ENCODE assay signal across 8 mouse cellular contexts in the genomic region with DNA sequence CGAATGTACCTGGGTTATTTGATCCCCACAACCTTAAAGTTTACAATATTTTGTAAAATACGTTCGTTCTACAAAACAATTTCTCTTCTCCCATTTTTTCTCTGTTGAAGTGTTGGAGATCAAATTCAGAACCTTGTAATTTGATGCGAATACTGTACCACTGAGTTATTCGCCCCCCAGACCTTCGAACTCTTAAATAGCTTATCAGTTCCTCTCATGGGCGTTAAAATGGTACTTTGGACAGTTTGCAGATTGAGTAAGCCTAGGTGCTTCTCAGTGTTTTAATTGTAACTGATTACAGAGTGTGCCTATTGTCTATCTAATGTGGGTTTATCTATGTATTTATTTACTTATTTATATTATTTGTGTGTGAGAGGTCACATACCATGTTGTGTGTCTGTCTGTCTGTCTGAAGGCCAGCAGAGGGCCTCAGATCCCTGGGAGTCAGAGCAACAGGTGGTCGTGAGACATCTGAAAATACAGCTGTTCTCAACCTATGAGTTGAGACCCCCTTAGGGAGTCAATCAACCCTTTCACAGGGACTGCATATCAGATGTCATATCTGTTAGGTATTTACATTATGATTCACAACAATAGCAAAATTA. TPM values are rescaled to one million over a fixed set of nuclear protein-coding genes. Genes with fewer than 3 reads are reported as not detected.
DNase-seq lines count a peak whose midpoint lies in the region; ATAC-seq and TF ChIP-seq lines count a peak whose summit lies in the region.

No protein-coding gene starts in this region.

- 77% methylated on average over 8 of the region's 8 CpGs for WGBS in forebrain, embryonic 10.5 days
- WGBS in forebrain, embryonic 15.5 days, result 78% methylated on average over 8 of the region's 8 CpGs
- WGBS in midbrain, embryonic 10.5 days, result 76% methylated on average over 8 of the region's 8 CpGs
- WGBS in midbrain, embryonic 11.5 days, result 76% methylated on average over 8 of the region's 8 CpGs
- WGBS in intestine, postnatal 0 days, result 55% methylated on average over 8 of the region's 8 CpGs
- 61% methylated on average over 8 of the region's 8 CpGs for WGBS in stomach, embryonic 16.5 days

- peaks cover 25% of the 10 kb centered on the region for H3K4me1 ChIP-seq in forebrain, embryonic 10.5 days
- H3K4me1 ChIP-seq in forebrain, embryonic 15.5 days, result peaks cover 17% of the 10 kb centered on the region
- H3K4me1 ChIP-seq in midbrain, embryonic 10.5 days, result peaks cover 26% of the 10 kb centered on the region
- peaks cover 10% of the 10 kb centered on the region for H3K4me1 ChIP-seq in midbrain, embryonic 11.5 days (ENCODE audit: control insufficient read depth, insufficient read depth, low read length)
- peaks cover 4% of the 10 kb centered on the region; the same call in 1 of the 2 replicates for H3K4me1 ChIP-seq in intestine, postnatal 0 days (replicated peaks; ENCODE audit: control insufficient read depth, insufficient read depth, low read length)
- H3K4me1 ChIP-seq in stomach, embryonic 16.5 days (ENCODE audit: control insufficient read depth, insufficient read depth, low read length), result peaks cover 17% of the 10 kb centered on the region

- no peaks in the 10 kb centered on the region for H3K36me3 ChIP-seq in forebrain, embryonic 10.5 days (replicated peaks)
- H3K36me3 ChIP-seq in forebrain, embryonic 15.5 days, result no peaks in the 10 kb centered on the region
- no peaks in the 10 kb centered on the region for H3K36me3 ChIP-seq in midbrain, embryonic 10.5 days
- H3K36me3 ChIP-seq in midbrain, embryonic 11.5 days (ENCODE audit: control insufficient read depth, insufficient read depth, low read length), result no peaks in the 10 kb centered on the region
- no peaks in the 10 kb centered on the region for H3K36me3 ChIP-seq in intestine, postnatal 0 days (ENCODE audit: control insufficient read depth, insufficient read depth)
- no peaks in the 10 kb centered on the region for H3K36me3 ChIP-seq in stomach, embryonic 16.5 days (ENCODE audit: control insufficient read depth, insufficient read depth, low read length)

- peak; percentile 45 for TF ChIP-seq CTCF in intestine, postnatal 0 days (IDR thresholded peaks at IDR 0.05; ENCODE audit: low read depth)

- peak overlapping the region; percentile 95; the same call in 1 of the 2 replicates for H3K27ac ChIP-seq in forebrain, embryonic 10.5 days
- H3K27ac ChIP-seq in forebrain, embryonic 15.5 days (replicated peaks), result no peak overlapping the region
- H3K27ac ChIP-seq in midbrain, embryonic 10.5 days (replicated peaks), result peak overlapping the region; percentile 94
- no peak overlapping the region for H3K27ac ChIP-seq in midbrain, embryonic 11.5 days (ENCODE audit: low read depth, low read length)
- H3K27ac ChIP-seq in intestine, postnatal 0 days (ENCODE audit: low read depth, low read length), result no peak overlapping the region
- H3K27ac ChIP-seq in stomach, embryonic 16.5 days (ENCODE audit: low read length), result no peak overlapping the region

- peak overlapping the region; percentile 91 for H3K4me3 ChIP-seq in forebrain, embryonic 10.5 days
- no peak overlapping the region for H3K4me3 ChIP-seq in forebrain, embryonic 15.5 days
- H3K4me3 ChIP-seq in midbrain, embryonic 10.5 days, result peak overlapping the region; percentile 92
- no peak overlapping the region for H3K4me3 ChIP-seq in midbrain, embryonic 11.5 days (ENCODE audit: low read depth, low read length)
- H3K4me3 ChIP-seq in intestine, postnatal 0 days (ENCODE audit: low read depth, low read length), result no peak overlapping the region
- peak overlapping the region; percentile 98; the same call in 1 of the 2 replicates for H3K4me3 ChIP-seq in stomach, embryonic 16.5 days (replicated peaks; ENCODE audit: low read length)

- ATAC-seq in forebrain, embryonic 15.5 days (replicated peaks), result no peak
- no peak for ATAC-seq in midbrain, embryonic 11.5 days (ENCODE audit: low FRiP score)
- no peak for ATAC-seq in intestine, postnatal 0 days
- ATAC-seq in stomach, embryonic 16.5 days (ENCODE audit: insufficient read depth, low FRiP score), result no peak

- H3K27me3 ChIP-seq in forebrain, embryonic 10.5 days (ENCODE audit: poor library complexity, severe bottlenecking), result no peaks in the 10 kb centered on the region
- no peaks in the 10 kb centered on the region for H3K27me3 ChIP-seq in forebrain, embryonic 15.5 days
- no peaks in the 10 kb centered on the region for H3K27me3 ChIP-seq in midbrain, embryonic 10.5 days (ENCODE audit: low read depth, poor library complexity, severe bottlenecking)
- H3K27me3 ChIP-seq in midbrain, embryonic 11.5 days (ENCODE audit: control insufficient read depth, insufficient read depth, low read length), result no peaks in the 10 kb centered on the region
- H3K27me3 ChIP-seq in intestine, postnatal 0 days (replicated peaks; ENCODE audit: control insufficient read depth, insufficient read depth, low read length), result no peaks in the 10 kb centered on the region
- no peaks in the 10 kb centered on the region for H3K27me3 ChIP-seq in stomach, embryonic 16.5 days (ENCODE audit: control insufficient read depth, insufficient read depth, low read length)

- no peaks in the 10 kb centered on the region for H3K9me3 ChIP-seq in forebrain, embryonic 10.5 days
- no peaks in the 10 kb centered on the region for H3K9me3 ChIP-seq in forebrain, embryonic 15.5 days
- no peaks in the 10 kb centered on the region for H3K9me3 ChIP-seq in midbrain, embryonic 10.5 days (replicated peaks)
- no peaks in the 10 kb centered on the region for H3K9me3 ChIP-seq in midbrain, embryonic 11.5 days (ENCODE audit: control insufficient read depth, low read length)
- H3K9me3 ChIP-seq in intestine, postnatal 0 days (ENCODE audit: control insufficient read depth), result no peaks in the 10 kb centered on the region
- no peaks in the 10 kb centered on the region for H3K9me3 ChIP-seq in stomach, embryonic 16.5 days (replicated peaks; ENCODE audit: control insufficient read depth, low read length)

- no peak for DNase-seq in forebrain, embryonic 10.5 days (ENCODE audit: extremely low spot score, low spot score)
- DNase-seq in midbrain, embryonic 10.5 days (ENCODE audit: low spot score), result no peak
- DNase-seq in midbrain, embryonic 11.5 days (ENCODE audit: low spot score, missing footprints), result no peak
- DNase-seq in left cerebral cortex, adult 8-10 months (ENCODE audit: low spot score in 2 of 2), result no peak
- no peak for DNase-seq in gastrocnemius, adult 8-10 months (ENCODE audit: low spot score in 2 of 2)

- no peak overlapping the region for H3K9ac ChIP-seq in forebrain, embryonic 15.5 days (replicated peaks)
- H3K9ac ChIP-seq in midbrain, embryonic 11.5 days (ENCODE audit: low read length), result no peak overlapping the region
- H3K9ac ChIP-seq in intestine, postnatal 0 days (ENCODE audit: low read depth, low read length), result no peak overlapping the region
- H3K9ac ChIP-seq in stomach, embryonic 16.5 days (ENCODE audit: low read length), result no peak overlapping the region

- H3K4me2 ChIP-seq in forebrain, embryonic 15.5 days (replicated peaks), result no peak overlapping the region
- H3K4me2 ChIP-seq in midbrain, embryonic 11.5 days, result no peak overlapping the region
- peak overlapping the region; percentile 39; the same call in 1 of the 2 replicates for H3K4me2 ChIP-seq in intestine, postnatal 0 days (replicated peaks; ENCODE audit: low read depth)
- peak overlapping the region; percentile 45 for H3K4me2 ChIP-seq in stomach, embryonic 16.5 days (ENCODE audit: low read depth, low read length)

RNA-seq across cellular contexts. Expression of a gene that starts 0.9 kb away (rescaled TPM):
- 50.8 and 54.2 TPM in 2 replicates for polyA plus RNA-seq in forebrain, embryonic 10.5 days (2016; fragmentation: Nextera tagmentation; extraction: Ambion mirVana)
- polyA plus RNA-seq in forebrain, embryonic 15.5 days (2015; fragmentation: Nextera tagmentation; extraction: Ambion mirVana), result 50.5 and 54.4 TPM in 2 replicates
- polyA plus RNA-seq in midbrain, embryonic 10.5 days (2016; fragmentation: Nextera tagmentation; extraction: Ambion mirVana), result 49.1 and 55.7 TPM in 2 replicates
- 62.4 and 71.5 TPM in 2 replicates for polyA plus RNA-seq in midbrain, embryonic 11.5 days (2014; fragmentation: Nextera tagmentation; extraction: Ambion mirVana)
- 26.2 and 28.5 TPM in 2 replicates for polyA plus RNA-seq in intestine, postnatal 0 days (2015; fragmentation: Nextera tagmentation; extraction: Ambion mirVana)
- 54.7 and 56.2 TPM in 2 replicates for polyA plus RNA-seq in stomach, embryonic 16.5 days (2015; fragmentation: Nextera tagmentation; extraction: Ambion mirVana)
- total RNA-seq in left cerebral cortex, adult 8-10 months (2022), result 10 to 100 TPM; 69.8 to 74.2 (median 74.2) TPM
- 1 to 10 TPM; 5.4 to 6.8 (median 6.4) TPM for total RNA-seq in gastrocnemius, adult 8-10 months (2022)

Comparison
In these comparisons a context has a peak if more than half of its experiments do, and no peak if none do; other contexts are left out.
1. H3K27ac ChIP-seq: peak in forebrain, embryonic 10.5 days (single experiment) and midbrain, embryonic 10.5 days (single experiment); none in forebrain, embryonic 15.5 days (single experiment), midbrain, embryonic 11.5 days (single experiment), intestine, postnatal 0 days (single experiment) and stomach, embryonic 16.5 days (single experiment).
2. H3K4me3 ChIP-seq: peak in forebrain, embryonic 10.5 days (single experiment), midbrain, embryonic 10.5 days (single experiment) and stomach, embryonic 16.5 days (single experiment); none in forebrain, embryonic 15.5 days (single experiment), midbrain, embryonic 11.5 days (single experiment) and intestine, postnatal 0 days (single experiment).
3. H3K4me2 ChIP-seq: peak in intestine, postnatal 0 days (single experiment) and stomach, embryonic 16.5 days (single experiment); none in forebrain, embryonic 15.5 days (single experiment) and midbrain, embryonic 11.5 days (single experiment).